Mouse (Mus musculus): Measurements from ENCODE around the gene Dnah6. TPM values are rescaled to one million over a fixed set of nuclear protein-coding genes. Genes with fewer than 3 reads are reported as not detected.

Gene Dnah6
- total and polyA plus RNA-seq, 3 experiments, result under 0.01 to 0.06 (median 0.04) TPM

DNA sequence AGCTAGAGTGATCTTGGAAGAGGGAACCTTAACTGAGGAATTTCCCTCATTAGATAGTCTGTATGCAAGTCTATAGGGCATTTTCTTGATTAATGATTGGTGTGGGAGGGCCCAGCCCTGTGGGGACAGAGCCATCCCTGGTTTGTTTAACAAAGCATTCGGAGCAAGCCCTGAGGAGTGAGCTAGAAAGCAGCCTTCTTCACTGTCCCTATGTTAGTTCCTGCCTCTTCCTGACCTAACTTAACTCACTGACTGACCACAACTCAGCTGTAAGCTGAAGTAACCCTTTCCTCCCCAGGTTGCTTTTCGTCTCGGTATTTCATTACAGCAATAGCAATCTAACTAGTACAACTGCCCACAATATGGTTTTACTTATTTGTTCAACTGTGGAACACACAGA, 39.0 kb downstream of the Dnah6 start:
- dilution Hi-C loops (cut with MboI; ENCODE audit: extremely low pct_ligation_motif_present, extremely low pct_unique_long_range_greater_than_20kb, low sequenced_read_pairs), result no loop called here
- DNase-seq (ENCODE audit: extremely low read depth), result peak; percentile 13
- no peaks in the 10 kb centered on the region for H3K36me3 ChIP-seq (replicated peaks in 1 of 2; ENCODE audit: control insufficient read depth in 1 of 2, insufficient read depth in 1 of 2, low read length in 1 of 2)
- H3K4me2 ChIP-seq (ENCODE audit: insufficient read depth, low read depth, poor library complexity, severe bottlenecking), result no peak overlapping the region
- peaks cover 4 to 24% of the 10 kb centered on the region in 2 experiments for H3K4me1 ChIP-seq (ENCODE audit: control insufficient read depth in 1 of 2, insufficient read depth in 2 of 2)
- H3K4me3 ChIP-seq (replicated peaks in 1 of 3; ENCODE audit: low read depth in 2 of 3, low read length in 2 of 3, poor library complexity in 1 of 3), result no peak overlapping the region
- H3K27me3 ChIP-seq (replicated peaks), result no peaks in the 10 kb centered on the region
- H3K9ac ChIP-seq (ENCODE audit: insufficient read depth, low read depth), result no peak overlapping the region
- in situ Hi-C loops (cut with MboI; ENCODE audit: low pct_ligation_motif_present, low pct_unique_long_range_greater_than_20kb, low sequenced_read_pairs), result no loop called here
- H3K79me2 ChIP-seq (replicated peaks; ENCODE audit: control insufficient read depth, extremely low read depth, insufficient read depth, poor library complexity, severe bottlenecking), result no peaks in the 10 kb centered on the region
- no peaks in the 10 kb centered on the region for H3K9me3 ChIP-seq (replicated peaks; ENCODE audit: low read length)
- H3K27ac ChIP-seq (ENCODE audit: insufficient read depth, low read depth), result no peak overlapping the region
- TF ChIP-seq NRF1 (IDR thresholded peaks at IDR 0.05; ENCODE audit: low read depth, low read length) (no peak), KAT2A (IDR thresholded peaks at IDR 0.05; ENCODE audit: insufficient replicate concordance, low read length) (no peak), EP300 (IDR thresholded peaks at IDR 0.05; ENCODE audit: low read length) (peak; percentile 2; the same call in 1 of the 2 replicates), MEF2A (IDR thresholded peaks at IDR 0.05; ENCODE audit: borderline replicate concordance, low read depth, low read length) (no peak), TCF12 (IDR thresholded peaks at IDR 0.05; ENCODE audit: low read depth, low read length) (peak; percentile 3; the same call in 1 of the 2 replicates)

DNA sequence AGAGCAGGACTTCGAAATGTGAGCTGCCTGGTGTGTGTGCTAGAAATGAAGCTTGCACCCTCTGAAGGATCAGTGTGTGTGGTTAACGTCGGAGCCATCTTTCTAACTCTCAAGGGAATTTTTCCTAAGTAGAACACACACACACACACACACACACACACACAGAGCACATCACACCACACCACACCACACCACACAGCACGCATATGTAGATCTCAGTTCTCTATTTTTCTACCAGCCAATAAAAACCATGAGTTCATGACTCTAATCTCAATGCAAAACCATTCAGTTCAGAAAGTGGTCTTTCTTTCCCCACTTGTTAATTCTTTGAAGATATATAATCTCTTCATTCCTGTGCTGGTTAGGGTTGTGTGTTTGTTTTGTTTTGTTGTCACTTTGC, 39.4 kb downstream of the Dnah6 start:
- peak; percentile 39 for DNase-seq (ENCODE audit: extremely low read depth)
- no peaks in the 10 kb centered on the region for H3K27me3 ChIP-seq (replicated peaks)
- in situ Hi-C loops (cut with MboI; ENCODE audit: low pct_ligation_motif_present, low pct_unique_long_range_greater_than_20kb, low sequenced_read_pairs) (no loop called here), dilution Hi-C loops (cut with MboI; ENCODE audit: extremely low pct_ligation_motif_present, extremely low pct_unique_long_range_greater_than_20kb, low sequenced_read_pairs) (no loop called here)
- peaks cover 4 to 24% of the 10 kb centered on the region in 2 experiments for H3K4me1 ChIP-seq (ENCODE audit: control insufficient read depth in 1 of 2, insufficient read depth in 2 of 2)
- no peaks in the 10 kb centered on the region for H3K36me3 ChIP-seq (replicated peaks in 1 of 2; ENCODE audit: control insufficient read depth in 1 of 2, insufficient read depth in 1 of 2, low read length in 1 of 2)
- no peak overlapping the region for H3K9ac ChIP-seq (ENCODE audit: insufficient read depth, low read depth)
- no peak for TF ChIP-seq RAD21 (IDR thresholded peaks at IDR 0.05; ENCODE audit: low read depth, low read length)
- TF ChIP-seq NELFE (IDR thresholded peaks at IDR 0.05; ENCODE audit: low read depth, low read length), result no peak
- TF ChIP-seq CHD2 (IDR thresholded peaks at IDR 0.05; ENCODE audit: low read length), result no peak
- TF ChIP-seq ZC3H11A (IDR thresholded peaks at IDR 0.05; ENCODE audit: low read depth, low read length), result no peak
- TF ChIP-seq POLR2A (IDR thresholded peaks at IDR 0.05; ENCODE audit: low read depth, low read length), result no peak
- TF ChIP-seq IRF4 (IDR thresholded peaks at IDR 0.05; ENCODE audit: low read depth, low read length), result peak; percentile 51; the same call in 1 of the 2 replicates
- TF ChIP-seq TCF12 (IDR thresholded peaks at IDR 0.05; ENCODE audit: low read depth, low read length), result peak; percentile 35; the same call in 1 of the 2 replicates
- no peak for TF ChIP-seq MEF2A (IDR thresholded peaks at IDR 0.05; ENCODE audit: borderline replicate concordance, low read depth, low read length)
- no peak for TF ChIP-seq JUND (conservative IDR thresholded peaks at IDR 0.05; ENCODE audit: low read depth, low read length)
- no peak for TF ChIP-seq MAX (IDR thresholded peaks at IDR 0.05; ENCODE audit: low read length)
- no peak for TF ChIP-seq GABPA (IDR thresholded peaks at IDR 0.05; ENCODE audit: insufficient replicate concordance, low read depth, low read length)
- no peak for TF ChIP-seq USF1 (IDR thresholded peaks at IDR 0.05; ENCODE audit: low read depth, low read length)
- no peak for TF ChIP-seq ZMIZ1 (IDR thresholded peaks at IDR 0.05; ENCODE audit: low read depth, low read length)
- no peak for TF ChIP-seq PAX5 (IDR thresholded peaks at IDR 0.05; ENCODE audit: low read length)
- no peak for TF ChIP-seq UBTF (IDR thresholded peaks at IDR 0.05; ENCODE audit: low read depth, low read length)
- TF ChIP-seq USF2 (conservative IDR thresholded peaks at IDR 0.05; ENCODE audit: low read depth, low read length), result no peak
- no peak for TF ChIP-seq HCFC1 (IDR thresholded peaks at IDR 0.05; ENCODE audit: low read depth, low read length)
- no peak for TF ChIP-seq MAZ (IDR thresholded peaks at IDR 0.05; ENCODE audit: low read depth, low read length)
- TF ChIP-seq ZKSCAN1 (IDR thresholded peaks at IDR 0.05; ENCODE audit: borderline replicate concordance, low read depth, low read length), result no peak
- TF ChIP-seq RCOR1 (conservative IDR thresholded peaks at IDR 0.05; ENCODE audit: low read depth, low read length), result no peak
- peak; percentile 83 for TF ChIP-seq BHLHE40 (IDR thresholded peaks at IDR 0.05; ENCODE audit: low read depth, low read length)
- no peak for TF ChIP-seq MXI1 (IDR thresholded peaks at IDR 0.05; ENCODE audit: low read depth, low read length)
- TF ChIP-seq EP300 (IDR thresholded peaks at IDR 0.05; ENCODE audit: low read length), result peak; percentile 56
- no peak for TF ChIP-seq CHD1 (IDR thresholded peaks at IDR 0.05; ENCODE audit: low read depth, low read length)
- no peak for TF ChIP-seq SMC3 (IDR thresholded peaks at IDR 0.05; ENCODE audit: low read depth, low read length)
- no peak; the same call in 1 of the 2 replicates for TF ChIP-seq ETS1 (conservative IDR thresholded peaks at IDR 0.05; ENCODE audit: low read depth, low read length)
- 0 out of 2 replicates have a peak, but pooled peaks have one; percentile 26 for TF ChIP-seq TBP (conservative IDR thresholded peaks at IDR 0.05; ENCODE audit: low read depth, low read length)
- no peak for TF ChIP-seq NRF1 (IDR thresholded peaks at IDR 0.05; ENCODE audit: low read depth, low read length)
- no peaks in the 10 kb centered on the region for H3K79me2 ChIP-seq (replicated peaks; ENCODE audit: control insufficient read depth, extremely low read depth, insufficient read depth, poor library complexity, severe bottlenecking)
- H3K9me3 ChIP-seq (replicated peaks; ENCODE audit: low read length), result no peaks in the 10 kb centered on the region
- peak overlapping the region; percentile 23; the same call in 1 of the 2 replicates for H3K4me2 ChIP-seq (ENCODE audit: insufficient read depth, low read depth, poor library complexity, severe bottlenecking)
- H3K27ac ChIP-seq (ENCODE audit: insufficient read depth, low read depth), result no peak overlapping the region
- H3K4me3 ChIP-seq (replicated peaks in 1 of 3; ENCODE audit: low read depth in 2 of 3, low read length in 2 of 3, poor library complexity in 1 of 3), result no peak overlapping the region
